Mouse (Mus musculus): ENCODE measurements around the gene Fam71f2.

Gene Fam71f2

GRCm38 (mm10) chr6:29279293-29279692 is at the start of gene Fam71f2:
Gene Fam71f2 (plus strand): TSS chr6:29279593.
- DNase-seq: no peak

DNA sequence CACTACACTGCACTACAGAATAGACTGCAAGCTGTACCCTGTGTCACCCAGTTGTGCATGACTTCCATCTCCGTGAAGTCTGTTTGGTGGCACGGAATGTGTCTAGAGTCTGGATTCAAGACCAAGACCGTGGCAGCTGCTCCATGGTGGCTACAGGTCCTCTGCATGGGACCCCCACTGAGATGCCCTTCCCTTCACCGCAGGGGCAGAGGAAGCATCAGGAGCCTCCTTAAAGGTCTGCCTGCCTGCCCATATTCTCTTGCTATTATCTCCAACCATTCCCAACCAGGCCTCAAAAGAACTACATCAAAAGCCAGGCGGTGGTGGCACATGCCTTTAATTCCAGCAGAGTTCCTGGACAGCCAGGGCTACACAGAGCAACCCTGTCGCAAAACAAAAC is 49.0 kb upstream of the Fam71f2 start:
- no peak for DNase-seq

- DNase-seq: no peak
Observed at GRCm38 (mm10) chr6:29231799-29232198, 47.6 kb upstream of the Fam71f2 start.

DNA sequence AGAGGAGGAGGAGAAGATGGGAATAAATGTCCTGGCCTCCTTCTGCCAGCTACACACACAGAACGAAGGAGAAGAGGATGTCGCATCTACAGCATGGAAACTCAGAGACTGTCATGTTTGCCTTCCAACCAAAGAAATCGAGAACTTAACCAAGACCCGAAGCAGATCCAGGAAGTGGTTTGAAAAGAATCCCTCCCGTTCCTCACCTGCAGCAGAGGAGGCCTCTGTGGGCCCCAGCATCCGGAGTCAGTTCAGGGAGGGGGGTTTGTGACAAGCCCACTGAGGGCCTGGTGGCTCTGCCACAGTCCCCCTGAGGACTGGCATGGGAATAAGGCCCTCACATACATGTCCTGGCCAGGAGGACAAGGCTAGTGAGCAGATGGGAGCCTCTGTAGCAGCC is 47.1 kb upstream of the Fam71f2 start:
- no peak for DNase-seq

DNA sequence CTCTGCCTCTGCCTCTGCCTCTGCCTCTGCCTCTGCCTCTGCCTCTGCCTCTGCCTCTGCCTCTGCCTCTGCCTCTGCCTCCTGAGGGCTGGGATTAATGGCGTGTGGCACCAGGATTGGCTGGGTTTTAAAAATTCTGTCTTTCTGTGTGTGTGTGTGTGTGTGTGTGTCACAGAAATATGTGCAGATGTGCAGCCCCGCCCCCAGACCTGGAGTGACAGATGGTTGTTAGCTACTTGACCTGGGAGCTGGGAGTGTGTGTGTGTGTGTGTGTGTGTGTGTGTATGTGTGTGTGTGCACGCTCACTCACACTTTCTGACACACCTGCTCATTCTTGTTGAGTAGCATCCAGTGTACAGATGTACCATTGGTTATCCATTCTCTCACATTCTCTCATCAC is 45.7 kb upstream of the Fam71f2 start:
- DNase-seq: no peak

- no peak for DNase-seq
Observed at GRCm38 (mm10) chr6:29234272-29234671, 45.1 kb upstream of the Fam71f2 start.

DNA sequence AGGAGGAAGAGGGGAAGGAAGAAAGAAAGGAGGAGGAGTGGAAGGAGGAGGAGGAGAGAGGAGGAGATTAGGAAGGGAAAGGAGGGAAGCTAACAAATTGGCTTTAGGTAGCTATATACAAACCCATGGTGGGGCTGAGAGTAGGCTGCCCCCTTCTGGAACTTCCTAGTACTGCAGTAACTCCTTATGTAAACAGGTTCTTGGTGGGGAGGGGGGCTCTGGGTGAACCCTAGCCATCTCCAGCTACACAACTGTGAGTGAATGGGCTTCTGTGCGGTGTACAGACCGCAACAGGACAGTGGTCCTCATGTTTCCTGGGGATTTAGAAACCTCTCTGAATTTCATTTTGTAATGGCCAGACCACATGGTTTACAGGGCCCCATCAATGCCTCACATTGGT is 38.6 kb upstream of the Fam71f2 start:
- peak; percentile 50 for DNase-seq

DNA sequence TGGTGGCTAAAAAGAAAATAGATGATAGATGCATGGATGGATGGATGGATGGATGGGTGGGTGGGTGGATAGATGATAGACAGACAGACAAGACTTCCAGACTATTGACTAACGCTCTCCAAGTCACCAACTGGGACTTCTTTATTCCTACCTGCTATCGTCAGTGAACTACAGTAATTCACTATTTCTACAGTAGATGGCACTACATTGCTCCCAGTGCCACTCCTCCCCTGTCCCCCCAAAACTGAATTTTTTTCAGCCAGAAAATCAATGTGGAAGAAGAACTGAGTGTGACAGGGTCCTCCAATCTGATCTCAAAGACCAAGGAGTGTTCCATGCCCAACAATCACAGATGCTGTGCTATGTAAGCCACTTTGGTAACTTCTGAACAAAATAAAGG is 37.7 kb upstream of the Fam71f2 start:
- DNase-seq: no peak

- no peak for DNase-seq
Observed at GRCm38 (mm10) chr6:29242265-29242664, 37.1 kb upstream of the Fam71f2 start.

- DNase-seq: no peak
Observed at GRCm38 (mm10) chr6:29245272-29246120, 33.9 kb upstream of the Fam71f2 start.

DNA sequence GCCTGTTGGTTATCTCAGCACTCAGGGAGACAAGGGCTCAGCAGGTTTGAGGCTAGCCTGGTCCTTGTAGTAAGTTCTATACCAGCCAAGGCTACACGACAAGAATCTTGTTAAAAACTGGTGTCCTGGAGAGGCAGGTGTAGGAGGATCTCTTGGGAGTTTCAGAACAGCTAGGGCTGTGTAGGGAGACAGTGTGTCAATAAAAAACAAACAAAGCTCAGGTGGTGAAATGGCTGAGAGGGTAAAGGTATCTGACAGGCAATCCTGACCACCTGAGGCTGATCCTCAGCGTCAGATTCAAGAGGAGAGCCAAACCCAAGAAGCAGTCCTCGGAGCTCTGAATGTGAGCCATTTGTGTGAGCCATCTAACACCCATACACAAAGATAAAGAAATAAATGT is 33.2 kb upstream of the Fam71f2 start:
- DNase-seq: no peak

GRCm38 (mm10) chr6:29246585-29246984 is 32.8 kb upstream of the Fam71f2 start:
- DNase-seq: no peak

GRCm38 (mm10) chr6:29247072-29247471 is 32.3 kb upstream of the Fam71f2 start:
- DNase-seq: no peak

DNA sequence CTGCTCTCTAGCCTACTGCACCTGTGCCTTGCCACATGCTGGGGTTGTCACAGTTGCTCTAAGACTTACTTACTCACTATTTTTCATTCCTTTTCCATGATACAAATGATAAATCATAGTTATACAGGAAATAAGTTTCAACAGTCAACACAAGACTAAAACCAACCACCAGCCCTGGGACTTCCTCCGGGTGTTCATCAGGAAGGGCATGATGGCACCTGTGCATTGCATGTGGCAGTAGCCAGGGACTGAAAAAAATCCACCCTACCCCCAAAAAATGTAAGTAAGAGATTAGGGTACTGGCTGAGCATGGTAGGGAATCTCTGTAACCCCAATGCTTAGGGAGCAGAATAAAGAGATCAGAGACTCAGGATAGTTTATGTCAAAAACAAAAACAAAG is 20.0 kb upstream of the Fam71f2 start:
- DNase-seq: no peak

DNA sequence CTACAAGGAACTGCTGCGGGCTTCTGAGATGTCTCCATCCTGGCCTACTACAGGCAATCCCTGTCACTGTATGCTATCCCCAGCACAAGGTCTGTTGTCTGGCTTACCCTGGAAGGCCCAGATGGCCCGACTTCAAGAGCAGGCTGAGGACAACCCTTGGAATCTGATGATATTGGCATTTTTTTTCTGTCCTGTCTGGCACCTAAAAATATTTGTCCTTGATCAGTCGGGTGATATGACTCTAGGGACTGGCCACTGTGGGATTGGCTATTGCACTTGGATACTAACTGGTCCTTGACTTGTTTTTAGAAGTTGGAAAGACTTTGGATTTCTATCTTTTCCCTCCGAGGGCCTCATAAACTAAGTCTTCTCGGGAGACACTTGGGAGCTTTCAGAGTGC is 17.6 kb upstream of the Fam71f2 start:
- DNase-seq: no peak

DNA sequence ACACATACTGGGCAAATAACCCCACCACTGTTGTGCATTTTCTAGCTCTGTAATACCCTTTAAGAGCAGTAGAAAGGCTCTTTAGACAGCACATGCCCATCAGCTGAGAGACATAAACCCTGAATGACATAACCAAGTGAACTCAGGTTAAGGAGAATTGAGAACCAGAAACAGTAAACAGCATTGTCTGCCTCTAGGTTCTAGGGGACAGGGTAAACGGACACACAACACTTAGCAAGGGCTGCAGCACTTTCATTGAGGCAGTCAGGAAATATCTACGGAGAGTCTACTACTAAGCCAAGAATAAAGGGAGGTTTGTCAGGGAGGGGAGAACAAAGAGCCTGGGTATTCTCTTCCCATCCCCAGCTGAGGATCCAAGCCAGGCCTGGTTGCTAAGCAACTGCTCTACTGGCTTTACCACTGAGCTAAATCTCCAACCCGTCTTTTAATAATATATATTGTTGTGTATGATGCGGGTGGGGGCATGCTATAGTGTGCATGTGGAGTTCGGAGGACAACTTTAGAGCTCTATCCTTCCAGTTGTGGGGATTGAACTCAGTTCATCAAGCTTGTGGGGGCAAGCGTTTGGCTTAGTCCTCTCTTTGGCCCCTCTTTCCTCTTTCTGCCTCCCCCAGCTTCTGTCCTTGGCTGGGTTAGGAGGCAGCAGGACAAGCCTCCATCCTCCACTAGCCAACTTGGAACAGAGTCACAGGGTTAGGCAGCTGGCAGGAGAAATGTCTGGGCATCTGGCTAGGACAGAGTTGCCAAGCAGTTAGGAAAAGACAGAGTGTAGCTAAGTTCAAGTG is 15.5 kb upstream of the Fam71f2 start:
- DNase-seq: no peak

DNA sequence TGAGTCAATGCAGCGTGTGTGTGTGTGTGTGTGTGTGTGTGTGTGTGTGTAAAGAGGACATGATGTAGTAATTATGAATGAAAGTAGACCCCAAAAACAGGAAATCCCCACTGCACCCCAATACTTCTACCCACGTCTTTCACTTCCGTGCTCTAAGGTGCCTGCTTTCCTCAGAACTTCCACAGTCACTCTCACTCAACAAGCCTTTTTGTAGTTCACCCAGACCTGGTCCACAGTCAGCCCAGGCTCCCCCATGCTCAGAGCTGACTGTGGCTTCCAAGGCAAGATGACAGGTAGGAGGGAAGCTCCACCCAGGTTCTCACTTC is 15.0 kb upstream of the Fam71f2 start:
- DNase-seq: no peak

- no peak for DNase-seq
Observed at GRCm38 (mm10) chr6:29266936-29267335, 12.5 kb upstream of the Fam71f2 start.

GRCm38 (mm10) chr6:29269006-29269668 is 10.3 kb upstream of the Fam71f2 start:
- DNase-seq: no peak

- peak; percentile 34 for DNase-seq
Observed at GRCm38 (mm10) chr6:29270961-29271360, 8.4 kb upstream of the Fam71f2 start.

- peak; percentile 94 for DNase-seq
Observed at GRCm38 (mm10) chr6:29272312-29273072, 6.9 kb upstream of the Fam71f2 start, which contains the start of gene Hilpda. Gene Hilpda (plus strand): TSS chr6:29272488.

GRCm38 (mm10) chr6:29276746-29277145 is 2.6 kb upstream of the Fam71f2 start:
- no peak for DNase-seq
